Mouse (Mus musculus) intestine, embryonic 15.5 days (tissue): Measurements from ENCODE around the gene Hdac9. TPM values are rescaled to one million over a fixed set of nuclear protein-coding genes. Genes with fewer than 3 reads are reported as not detected.
A peak's percentile ranks its signal among the peaks of the same experiment; 100 is the strongest.

Source experiments
- ATAC-seq: fragments of 200-750 bp; cut with Nextera tagmentation; 2 replicates; pipeline ENCODE4 v1.8.0; 2017; ENCODE audit warnings: moderate TSS enrichment, moderate library complexity
- H3K27ac ChIP-seq: fragments of 300-500 bp; sonication (generic); 2 replicates; pipeline ENCODE4 v1.5.1; 2015; ENCODE audit warnings: mild to moderate bottlenecking, inconsistent platforms
- H3K27me3 ChIP-seq: fragments of 300-500 bp; sonication (generic); replicated peaks from 2 replicates; pipeline ENCODE4 v1.6.1; 2015; ENCODE audit warnings: inconsistent platforms
- H3K36me3 ChIP-seq: fragments of 300-500 bp; sonication (generic); 2 replicates; pipeline ENCODE4 v1.6.1; 2015; ENCODE audit warnings: inconsistent platforms
- H3K4me1 ChIP-seq: fragments of 300-500 bp; sonication (generic); replicated peaks from 2 replicates; pipeline ENCODE4 v1.6.1; 2015; ENCODE audit warnings: inconsistent platforms
- H3K4me2 ChIP-seq: fragments of 300-500 bp; sonication (generic); replicated peaks from 2 replicates; pipeline ENCODE4 v1.6.1; 2015; ENCODE audit warnings: mild to moderate bottlenecking, inconsistent platforms
- H3K4me3 ChIP-seq: fragments of 300-500 bp; sonication (generic); replicated peaks from 2 replicates; pipeline ENCODE4 v1.5.1; 2015; ENCODE audit warnings: inconsistent platforms
- H3K9ac ChIP-seq: fragments of 300-500 bp; sonication (generic); 2 replicates; pipeline ENCODE4 v1.6.1; 2015; ENCODE audit warnings: inconsistent platforms
- H3K9me3 ChIP-seq: fragments of 300-500 bp; sonication (generic); 2 replicates; pipeline ENCODE4 v1.6.1; 2016; ENCODE audit warnings: inconsistent platforms
- WGBS: fragments of 180-500 bp; shearing (Covaris S2); methylation state at CpG from one replicate; pipeline ENCODE4 v1.1.7; 2015; 5-methylcytosine and 5-hydroxymethylcytosine counted together
- polyA plus RNA-seq: library from polyadenylated mRNA; unstranded; fragments of >200 nt; fragmentation: Nextera tagmentation; extraction: Ambion mirVana; gene quantifications from 2 replicates; pipeline ENCODE4 v1.2.1, GENCODE M21; 2015

The Hdac9 gene
- polyA plus RNA-seq, 1 experiment from 2014 or later: 4.2 TPM

GRCm38 (mm10) chr12:34440930-34441329, 476.0 kb downstream of the Hdac9 start:
- no peaks in the 10 kb centered on the region for H3K4me1 ChIP-seq
- no peaks in the 10 kb centered on the region for H3K9me3 ChIP-seq
- no peak for ATAC-seq
- H3K4me3 ChIP-seq: no peak overlapping the region
- 36% methylated on average over 8 of the region's 8 CpGs for WGBS
- no peak overlapping the region for H3K9ac ChIP-seq
- H3K27ac ChIP-seq: no peak overlapping the region
- no peaks in the 10 kb centered on the region for H3K36me3 ChIP-seq
- no peaks in the 10 kb centered on the region for H3K27me3 ChIP-seq
- no peak overlapping the region for H3K4me2 ChIP-seq

DNA sequence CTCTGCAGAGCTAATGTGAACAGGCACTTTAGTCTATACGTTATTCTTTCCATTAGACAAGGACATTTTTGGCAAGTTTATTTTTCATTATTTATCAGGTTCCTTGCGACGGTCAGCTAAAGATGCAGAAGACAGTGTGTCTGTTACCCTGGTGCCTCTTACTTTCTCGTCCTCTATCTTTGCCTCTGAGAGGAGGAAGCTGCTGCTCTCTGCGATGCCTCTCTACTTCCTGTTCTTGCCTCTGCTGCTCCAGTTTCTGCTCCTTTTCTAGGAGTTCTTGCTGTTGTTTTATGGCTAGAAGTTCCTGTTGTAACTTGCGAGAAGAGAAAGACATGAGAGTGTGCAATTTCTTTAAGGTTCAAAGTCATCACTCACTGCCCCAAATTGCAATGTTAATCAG, 484.0 kb downstream of the Hdac9 start:
- no peaks in the 10 kb centered on the region for H3K27me3 ChIP-seq
- H3K36me3 ChIP-seq: no peaks in the 10 kb centered on the region
- 44% methylated on average over 6 of the region's 6 CpGs for whole genome bisulfite sequencing
- H3K27ac ChIP-seq: no peak overlapping the region
- no peaks in the 10 kb centered on the region for H3K9me3 ChIP-seq
- ATAC-seq: no peak
- no peaks in the 10 kb centered on the region for H3K4me1 ChIP-seq
- H3K9ac ChIP-seq: no peak overlapping the region
- H3K4me2 ChIP-seq: no peak overlapping the region
- H3K4me3 ChIP-seq: no peak overlapping the region

- Histone ChIP-seq H3K36me3 (no peaks in the 10 kb centered on the region), H3K27ac (no peak overlapping the region), H3K9me3 (no peaks in the 10 kb centered on the region), H3K4me1 (no peaks in the 10 kb centered on the region), H3K4me2 (no peak overlapping the region), H3K9ac (no peak overlapping the region), H3K27me3 (no peaks in the 10 kb centered on the region), H3K4me3 (no peak overlapping the region)
- ATAC-seq: peak; percentile 63; the same call in 1 of the 2 replicates
- WGBS: 30% methylated on average over 5 of the region's 5 CpGs
Measured at GRCm38 (mm10) chr12:34432461-34432860, 484.4 kb downstream of the Hdac9 start.

- WGBS: 80% methylated on average over 5 of the region's 5 CpGs
- no peaks in the 10 kb centered on the region for H3K27me3 ChIP-seq
Measured at GRCm38 (mm10) chr12:34431832-34432231, 485.1 kb downstream of the Hdac9 start.

DNA sequence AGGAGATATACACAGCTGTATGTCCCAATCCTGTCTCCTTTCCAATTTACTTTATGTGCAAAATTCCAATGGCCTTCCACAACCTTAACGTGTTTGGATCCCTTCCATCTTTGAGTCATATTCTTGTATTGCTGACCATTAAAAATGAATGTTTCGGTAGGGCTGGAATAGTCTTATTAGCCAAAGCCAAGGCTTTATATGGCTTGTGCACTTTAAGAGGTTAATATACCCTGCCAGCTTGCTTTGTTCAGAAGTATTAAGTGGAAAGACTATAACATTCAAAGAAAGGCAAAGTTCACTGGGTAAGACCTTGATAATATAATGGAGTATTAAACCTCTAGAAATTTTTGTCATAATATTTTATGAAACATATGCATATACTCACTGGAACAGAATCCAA, 491.4 kb downstream of the Hdac9 start:
- WGBS: 81% methylated on average over 2 of the region's 2 CpGs
- Histone ChIP-seq H3K9ac (no peak overlapping the region), H3K27ac (no peak overlapping the region), H3K4me1 (no peaks in the 10 kb centered on the region), H3K27me3 (no peaks in the 10 kb centered on the region), H3K9me3 (no peaks in the 10 kb centered on the region), H3K4me2 (no peak overlapping the region), H3K36me3 (no peaks in the 10 kb centered on the region), H3K4me3 (no peak overlapping the region)
- no peak for ATAC-seq

More at GRCm38 (mm10) chr12:34431832-34432231, 485.1 kb downstream of the Hdac9 start:
- no peaks in the 10 kb centered on the region for H3K9me3 ChIP-seq
- no peak overlapping the region for H3K27ac ChIP-seq
- H3K36me3 ChIP-seq: no peaks in the 10 kb centered on the region
- no peak overlapping the region for H3K4me2 ChIP-seq
- no peak for ATAC-seq
- no peak overlapping the region for H3K4me3 ChIP-seq
- no peak overlapping the region for H3K9ac ChIP-seq
- H3K4me1 ChIP-seq: no peaks in the 10 kb centered on the region

DNA sequence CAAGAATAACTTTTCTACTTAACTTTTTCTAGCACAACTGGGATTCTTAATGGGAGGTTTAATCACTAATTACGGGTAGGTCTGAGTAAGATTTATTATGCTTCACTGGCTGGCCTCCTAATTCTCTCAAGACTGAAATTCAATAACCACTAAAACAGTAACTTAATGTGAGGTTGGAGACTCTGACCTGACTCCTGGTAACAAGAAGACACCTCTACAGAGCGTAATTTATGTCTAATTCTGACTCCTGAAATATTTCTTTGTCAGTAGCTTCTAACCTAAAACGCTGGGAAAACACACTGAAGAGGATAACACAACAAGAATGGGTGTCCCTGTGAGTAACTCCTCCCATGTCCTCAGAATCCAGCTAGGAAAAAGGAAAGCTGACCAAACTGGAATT, 508.8 kb downstream of the Hdac9 start:
- H3K27me3 ChIP-seq: no peaks in the 10 kb centered on the region
- no peak overlapping the region for H3K27ac ChIP-seq
- H3K4me2 ChIP-seq: no peak overlapping the region
- H3K36me3 ChIP-seq: no peaks in the 10 kb centered on the region
- no peak overlapping the region for H3K9ac ChIP-seq
- H3K9me3 ChIP-seq: no peaks in the 10 kb centered on the region
- 61% methylated on average over 3 of the region's 3 CpGs for WGBS
- no peaks in the 10 kb centered on the region for H3K4me1 ChIP-seq
- no peak for ATAC-seq
- no peak overlapping the region for H3K4me3 ChIP-seq

- H3K36me3 ChIP-seq: no peaks in the 10 kb centered on the region
- no peaks in the 10 kb centered on the region for H3K9me3 ChIP-seq
- no peak overlapping the region for H3K9ac ChIP-seq
Measured at GRCm38 (mm10) chr12:34407143-34407542, 509.8 kb downstream of the Hdac9 start.

DNA sequence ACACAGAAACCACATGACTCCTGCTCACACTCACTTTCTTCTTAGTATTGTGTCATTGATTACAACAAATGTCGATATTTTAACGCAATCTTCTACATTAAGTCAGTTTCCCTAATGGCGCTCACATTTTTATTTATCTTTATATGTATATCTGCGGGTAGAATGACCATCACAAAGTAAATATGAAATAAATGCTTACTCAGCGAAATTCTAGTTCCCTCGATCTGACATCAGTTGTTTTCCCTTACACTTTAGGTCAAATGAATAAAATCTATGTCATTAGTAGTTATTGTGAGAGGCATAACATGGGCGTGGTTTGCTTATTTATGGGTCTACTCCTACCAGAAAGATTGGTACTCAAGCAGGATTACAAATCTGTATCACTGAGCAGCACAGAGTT, 514.8 kb downstream of the Hdac9 start:
- 91% methylated on average over 7 of the region's 7 CpGs for WGBS
- H3K36me3 ChIP-seq: no peaks in the 10 kb centered on the region
- no peak for ATAC-seq

More at GRCm38 (mm10) chr12:34407143-34407542, 509.8 kb downstream of the Hdac9 start:
- WGBS: 80% methylated on average over 3 of the region's 3 CpGs
- no peak overlapping the region for H3K4me3 ChIP-seq
- H3K4me2 ChIP-seq: no peak overlapping the region
- H3K27ac ChIP-seq: no peak overlapping the region
- H3K27me3 ChIP-seq: no peaks in the 10 kb centered on the region
- no peak for ATAC-seq
- H3K4me1 ChIP-seq: no peaks in the 10 kb centered on the region

DNA sequence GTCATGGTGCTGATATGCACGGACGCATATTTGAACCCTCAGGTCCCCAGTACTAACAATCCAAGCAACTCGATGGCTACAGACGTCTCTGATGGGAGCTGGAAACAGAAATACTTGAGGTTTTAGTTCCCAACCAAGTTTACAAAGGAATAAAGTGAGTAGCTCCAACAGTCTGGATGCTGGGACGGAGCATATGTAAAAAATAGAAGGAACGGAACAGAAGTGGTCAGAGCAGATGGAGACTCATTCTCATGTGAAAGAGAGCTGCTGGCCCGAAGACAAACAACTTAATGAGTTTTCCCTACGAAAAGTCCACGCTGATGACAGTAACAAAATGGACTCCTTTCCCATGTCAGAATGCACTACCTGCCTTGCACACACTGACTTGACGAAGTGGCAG, 518.3 kb downstream of the Hdac9 start:
- Histone ChIP-seq H3K27ac (no peak overlapping the region), H3K27me3 (no peaks in the 10 kb centered on the region), H3K36me3 (no peaks in the 10 kb centered on the region), H3K9me3 (no peaks in the 10 kb centered on the region), H3K4me1 (no peaks in the 10 kb centered on the region), H3K9ac (no peak overlapping the region), H3K4me2 (no peak overlapping the region), H3K4me3 (no peak overlapping the region)
- WGBS: 88% methylated on average over 10 of the region's 10 CpGs
- no peak for ATAC-seq

More for the DNA sequence above, 514.8 kb downstream of the Hdac9 start:
- Histone ChIP-seq H3K4me2 (no peak overlapping the region), H3K4me3 (no peak overlapping the region), H3K4me1 (no peaks in the 10 kb centered on the region), H3K27ac (no peak overlapping the region), H3K27me3 (no peaks in the 10 kb centered on the region), H3K9ac (no peak overlapping the region), H3K9me3 (no peaks in the 10 kb centered on the region)

- Histone ChIP-seq H3K9ac (no peak overlapping the region), H3K9me3 (no peaks in the 10 kb centered on the region), H3K36me3 (no peaks in the 10 kb centered on the region), H3K4me2 (no peak overlapping the region), H3K4me1 (no peaks in the 10 kb centered on the region), H3K27me3 (no peaks in the 10 kb centered on the region), H3K4me3 (no peak overlapping the region), H3K27ac (no peak overlapping the region)
- no peak for ATAC-seq
- WGBS: 62% methylated on average over 3 of the region's 3 CpGs
Measured at GRCm38 (mm10) chr12:34394342-34394741, 522.6 kb downstream of the Hdac9 start.

DNA sequence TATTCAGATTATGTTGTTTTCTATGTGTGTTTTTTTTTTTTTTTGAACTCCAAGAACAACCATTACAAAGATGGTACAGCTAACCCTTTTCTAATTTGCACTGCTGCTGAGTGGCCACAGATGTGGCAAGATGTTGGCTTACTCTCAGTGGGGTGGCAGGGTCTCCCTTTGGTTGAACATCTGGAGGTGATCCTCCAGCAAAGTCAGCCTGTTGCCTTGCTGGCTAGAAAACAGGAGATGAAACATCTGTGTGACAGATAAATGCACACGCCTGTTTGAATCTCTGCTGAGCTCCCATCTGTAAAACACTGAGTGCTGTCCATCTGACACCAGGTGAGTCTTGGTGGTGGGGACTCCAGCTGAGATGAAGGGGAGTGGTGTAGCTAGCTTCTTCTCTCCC, 537.2 kb downstream of the Hdac9 start:
- Histone ChIP-seq H3K4me1 (no peaks in the 10 kb centered on the region), H3K4me3 (no peak overlapping the region), H3K36me3 (no peaks in the 10 kb centered on the region), H3K27me3 (no peaks in the 10 kb centered on the region), H3K4me2 (no peak overlapping the region), H3K9ac (no peak overlapping the region), H3K27ac (no peak overlapping the region), H3K9me3 (no peaks in the 10 kb centered on the region)
- ATAC-seq: no peak
- WGBS: 66% methylated on average over 1 of the region's 1 CpGs

GRCm38 (mm10) chr12:34378637-34379036, 538.3 kb downstream of the Hdac9 start:
- Histone ChIP-seq H3K36me3 (no peaks in the 10 kb centered on the region), H3K9ac (no peak overlapping the region), H3K9me3 (no peaks in the 10 kb centered on the region), H3K4me2 (no peak overlapping the region), H3K4me3 (no peak overlapping the region), H3K27me3 (no peaks in the 10 kb centered on the region), H3K4me1 (no peaks in the 10 kb centered on the region), H3K27ac (no peak overlapping the region)
- 87% methylated on average over 4 of the region's 4 CpGs for WGBS
- ATAC-seq: no peak

DNA sequence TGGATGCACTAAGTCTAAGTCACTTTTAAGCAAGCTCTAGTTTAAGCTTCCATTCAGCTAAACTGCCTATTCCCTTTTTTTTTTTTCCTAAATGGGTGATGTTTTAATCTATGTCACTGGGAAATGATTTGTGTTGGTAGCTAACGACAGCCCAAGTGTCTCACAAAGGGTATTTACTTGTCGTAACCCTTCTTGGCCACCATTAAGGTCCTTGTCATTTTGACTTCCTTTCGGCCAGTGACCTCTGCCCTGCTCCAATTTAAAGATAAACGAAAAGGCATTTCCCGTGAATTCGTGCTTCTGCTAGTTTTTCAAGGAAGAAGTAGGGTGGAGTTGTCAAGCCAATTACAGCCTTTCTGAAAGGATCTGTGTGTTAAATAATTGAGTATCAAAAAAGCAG, 565.0 kb downstream of the Hdac9 start:
- no peaks in the 10 kb centered on the region for H3K9me3 ChIP-seq
- no peak overlapping the region for H3K9ac ChIP-seq
- H3K27ac ChIP-seq: no peak overlapping the region
- H3K36me3 ChIP-seq: no peaks in the 10 kb centered on the region
- no peak overlapping the region for H3K4me3 ChIP-seq
- WGBS: 21% methylated on average over 6 of the region's 6 CpGs
- ATAC-seq: no peak
- H3K4me2 ChIP-seq: no peak overlapping the region
- H3K27me3 ChIP-seq: no peaks in the 10 kb centered on the region
- H3K4me1 ChIP-seq: no peaks in the 10 kb centered on the region
